20 mouse cellular contexts compared by ENCODE assay signal in genomic region chr10:75334175-75334574, GRCm38 (mm10).
"Had no signal": no experiment of that assay in that cellular context is flagged by ENCODE, and none has a peak within 500 bp of the region (broad histone marks: within the 10 kb centered on the region; RNA-seq: fewer than 3 reads in every experiment).

No protein-coding gene starts in this region.

- H3K36me3 ChIP-seq: kidney, embryonic 15.5 days; limb, embryonic 12.5 days; limb, embryonic 15.5 days; stomach, embryonic 15.5 days had no signal

- H3K9me3 ChIP-seq: kidney, embryonic 15.5 days; limb, embryonic 12.5 days; limb, embryonic 15.5 days; stomach, embryonic 15.5 days had no signal

- H3K4me3 ChIP-seq: kidney, embryonic 15.5 days; left cerebral cortex, adult 2 months; limb, embryonic 12.5 days; limb, embryonic 15.5 days; stomach, embryonic 15.5 days had no signal

- DNase-seq: kidney, postnatal 10 days; kidney, postnatal 36 days; layer of hippocampus, postnatal 36 days; left cerebral cortex, postnatal 4 days; liver, postnatal 0 days; lung, embryonic 14.5 days; lung, postnatal 10 days; lung, postnatal 4 days; midbrain, embryonic 14.5 days; right cerebral cortex, postnatal 25 days; spleen, adult 18-20 months; thymus, postnatal 25 days had no signal

- H3K4me2 ChIP-seq: kidney, embryonic 15.5 days; limb, embryonic 12.5 days; limb, embryonic 15.5 days; liver, embryonic 11.5 days; lung, embryonic 14.5 days; midbrain, embryonic 11.5 days; stomach, embryonic 15.5 days had no signal

- H3K4me1 ChIP-seq: limb, embryonic 12.5 days; limb, embryonic 15.5 days; stomach, embryonic 15.5 days had no signal

- ATAC-seq: liver, postnatal 0 days had no signal

- H3K27me3 ChIP-seq: kidney, embryonic 15.5 days; limb, embryonic 12.5 days; limb, embryonic 15.5 days; stomach, embryonic 15.5 days had no signal

- H3K9ac ChIP-seq: kidney, embryonic 15.5 days; limb, embryonic 12.5 days; limb, embryonic 15.5 days; liver, embryonic 14.5 days; liver, postnatal 0 days; lung, embryonic 14.5 days; stomach, embryonic 15.5 days had no signal

- H3K27ac ChIP-seq: kidney, embryonic 15.5 days; left cerebral cortex, adult 2 months; limb, embryonic 12.5 days; limb, embryonic 15.5 days; liver, embryonic 14.5 days; stomach, embryonic 15.5 days had no signal
